Mouse (Mus musculus) cerebellum, postnatal 25 days (tissue): ENCODE data around the gene Hoxa3.
A peak's percentile ranks its signal among the peaks of the same experiment; 100 is the strongest.

ENCODE experiments used
- DNase-seq, 2 experiments: peaks; one replicate each; pipeline ENCODE4 v3.0.0; 2021; ENCODE audit warnings: mixed read lengths in 2 of 2

Gene Hoxa3

GRCm38 (mm10) chr6:52213119-52213986 is at the start of gene Hoxa3, which contains the start of gene Gm28308:
Gene Hoxa3 (minus strand): TSS chr6:52213336.
Gene Gm28308 (minus strand): TSS chr6:52213339.
- DNase-seq = no peak

GRCm38 (mm10) chr6:52262463-52263320 is 49.6 kb upstream of the Hoxa3 start:
- peak in 1 of 2 experiments; percentile 19 for DNase-seq

- DNase-seq = no peak
These were observed 48.8 kb upstream of the Hoxa3 start for GRCm38 (mm10) chr6:52261751-52262462.

- no peak for DNase-seq
These were observed 47.8 kb upstream of the Hoxa3 start, which contains the start of gene Hoxa13 for GRCm38 (mm10) chr6:52260654-52261575. Gene Hoxa13 (minus strand): TSS chr6:52260880.

- DNase-seq = no peak
These were observed 46.7 kb upstream of the Hoxa3 start for GRCm38 (mm10) chr6:52259811-52260261.

- no peak for DNase-seq
These were observed 46.1 kb upstream of the Hoxa3 start for GRCm38 (mm10) chr6:52259081-52259790.

GRCm38 (mm10) chr6:52256956-52257355 is 43.8 kb upstream of the Hoxa3 start:
- DNase-seq = peak; percentile 75 to 87

- peak in 1 of 2 experiments; percentile 58 for DNase-seq
These were observed 40.7 kb upstream of the Hoxa3 start for GRCm38 (mm10) chr6:52253511-52254500.

- no peak for DNase-seq
These were observed 39.7 kb upstream of the Hoxa3 start for GRCm38 (mm10) chr6:52252775-52253376.

- DNase-seq = no peak
These were observed 39.1 kb upstream of the Hoxa3 start for GRCm38 (mm10) chr6:52252016-52252774.

- no peak for DNase-seq
These were observed 38.2 kb upstream of the Hoxa3 start for GRCm38 (mm10) chr6:52251177-52251879.

- DNase-seq = no peak
These were observed 36.7 kb upstream of the Hoxa3 start for GRCm38 (mm10) chr6:52249826-52250225.

GRCm38 (mm10) chr6:52249415-52249738 is 36.2 kb upstream of the Hoxa3 start:
- no peak for DNase-seq

- no peak for DNase-seq
These were observed 35.7 kb upstream of the Hoxa3 start for GRCm38 (mm10) chr6:52248638-52249414.

GRCm38 (mm10) chr6:52247766-52248637 is 34.9 kb upstream of the Hoxa3 start:
- DNase-seq = no peak

GRCm38 (mm10) chr6:52246916-52247315 is 33.8 kb upstream of the Hoxa3 start:
- no peak for DNase-seq
